Mouse (Mus musculus) v-Abl transformed pro-B cells (cell line): ENCODE results near the gene Pdxk.
"Not testable (repeated sequence)": the region's sequence is repeated elsewhere in the genome, so short reads cannot be mapped to it uniquely, and the experiment has no call there.

Experiments used
- in situ Hi-C, 2 experiments: fragments of 400-800 bp; cut with MboI; formaldehyde crosslinking; loops; one replicate each; pipeline ENCODE4 v1.15.1; 2025; ENCODE audit not compliant: unreplicated experiment in 2 of 2

The Pdxk gene

GRCm38 (mm10) chr10:78425181-78426041 is 39.4 kb downstream of the Pdxk start, which contains the start of gene Cstb:
Gene Cstb, plus strand, starts transcription at chr10:78425669.
- in situ Hi-C loops: loop anchor here in 1 of 2 experiments (25.0 kb wide), 1 partner anchor 162 kb away; the partner anchor contains the start of gene Syde1

GRCm38 (mm10) chr10:78422614-78423013 is 42.2 kb downstream of the Pdxk start:
- in situ Hi-C loops: no loop called here

- in situ Hi-C loops: no loop called here
Observed at GRCm38 (mm10) chr10:78420929-78421328, 43.8 kb downstream of the Pdxk start.

DNA sequence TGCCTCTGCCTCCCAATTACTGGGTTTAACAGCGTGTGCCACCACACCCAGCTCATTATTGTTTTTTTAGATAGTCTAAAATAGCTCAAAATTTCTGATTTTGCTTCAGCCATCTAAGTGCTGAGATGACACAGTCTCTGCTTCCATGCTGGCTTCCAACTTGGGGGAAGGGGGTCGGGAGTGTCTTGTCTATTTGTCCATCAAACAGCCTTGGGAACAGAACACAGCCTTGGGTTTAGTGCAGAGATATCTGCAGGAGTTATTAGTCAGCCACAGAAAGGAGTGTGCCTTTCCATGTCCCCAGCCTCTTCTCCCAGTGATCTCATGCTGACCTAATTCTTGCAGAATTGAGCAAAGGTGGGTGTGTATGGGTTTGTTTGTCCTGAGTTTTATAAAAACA is 46.0 kb downstream of the Pdxk start:
- in situ Hi-C loops: no loop called here

DNA sequence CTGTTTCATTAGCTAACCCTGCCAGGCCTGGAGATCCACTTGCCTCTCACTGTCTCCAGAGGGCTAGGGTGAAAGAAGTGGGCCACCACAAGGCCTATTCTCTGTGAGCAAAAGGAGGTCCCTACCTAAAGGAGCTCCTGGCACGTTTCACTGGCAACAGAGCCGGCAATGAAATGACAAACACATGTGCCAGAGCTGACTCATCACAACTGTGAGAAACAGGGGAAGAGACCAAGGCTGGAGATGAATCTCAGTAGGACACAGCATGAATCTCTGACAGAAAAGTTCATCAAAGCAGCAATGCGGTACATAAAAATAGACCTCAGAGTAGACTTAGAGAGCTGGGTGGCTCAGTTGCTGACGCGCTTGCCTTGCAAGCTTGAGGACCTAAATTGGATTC is 46.9 kb downstream of the Pdxk start:
- in situ Hi-C loops: no loop called here

DNA sequence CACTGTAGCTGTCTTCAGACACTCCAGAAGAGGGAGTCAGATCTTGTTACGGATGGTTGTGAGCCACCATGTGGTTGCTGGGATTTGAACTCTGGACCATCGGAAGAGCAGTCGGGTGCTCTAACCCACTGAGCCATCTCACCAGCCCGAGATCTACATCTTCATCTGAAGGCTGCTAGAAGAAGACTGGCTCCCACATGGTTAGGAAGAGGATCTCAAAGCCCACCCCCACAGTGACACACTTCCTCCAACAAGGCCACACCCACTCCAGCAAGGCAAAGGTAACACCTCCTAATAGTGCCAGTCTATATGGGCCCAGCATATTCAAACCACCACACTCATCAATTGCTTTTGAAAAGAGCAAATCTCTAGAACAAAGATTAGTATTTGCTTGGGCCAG is 49.8 kb downstream of the Pdxk start:
- in situ Hi-C loops: not testable (repeated sequence)

- in situ Hi-C loops: no loop called here
Observed at GRCm38 (mm10) chr10:78413152-78413520, 51.6 kb downstream of the Pdxk start.

GRCm38 (mm10) chr10:78412319-78413151 is 52.2 kb downstream of the Pdxk start, which contains the start of gene Rrp1:
Gene Rrp1, minus strand, starts transcription at chr10:78413043.
- in situ Hi-C loops: no loop called here

GRCm38 (mm10) chr10:78411851-78412250 is 52.9 kb downstream of the Pdxk start:
- in situ Hi-C loops: no loop called here

- in situ Hi-C loops: loop anchor here in 1 of 2 experiments (10.0 kb wide), 1 partner anchor 244 kb away; the partner anchor contains the start of gene D10Jhu81e
Observed at GRCm38 (mm10) chr10:78409035-78409788, 55.6 kb downstream of the Pdxk start.

DNA sequence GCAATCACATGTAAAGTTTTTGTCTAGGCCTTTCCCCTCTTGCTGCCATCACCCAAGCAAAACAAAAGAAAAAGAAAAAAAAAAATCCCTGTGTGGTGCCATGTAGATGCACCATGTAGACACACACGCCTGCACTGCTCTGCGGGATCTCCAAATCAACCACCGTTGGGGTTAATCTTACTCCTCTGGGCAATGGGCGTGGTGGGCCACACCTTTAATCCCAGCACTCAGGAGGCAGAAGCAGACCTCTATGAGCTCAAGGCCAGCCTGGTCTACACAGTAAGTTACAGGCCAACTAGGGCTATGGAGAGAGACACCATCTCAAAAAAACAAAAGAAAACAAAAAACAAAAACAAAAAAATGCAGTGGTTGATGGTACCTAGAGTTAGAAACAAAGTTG is 57.6 kb downstream of the Pdxk start:
- in situ Hi-C loops: loop anchor here in 1 of 2 experiments (10.0 kb wide), 1 partner anchor 242 kb away; the partner anchor contains the start of gene D10Jhu81e

DNA sequence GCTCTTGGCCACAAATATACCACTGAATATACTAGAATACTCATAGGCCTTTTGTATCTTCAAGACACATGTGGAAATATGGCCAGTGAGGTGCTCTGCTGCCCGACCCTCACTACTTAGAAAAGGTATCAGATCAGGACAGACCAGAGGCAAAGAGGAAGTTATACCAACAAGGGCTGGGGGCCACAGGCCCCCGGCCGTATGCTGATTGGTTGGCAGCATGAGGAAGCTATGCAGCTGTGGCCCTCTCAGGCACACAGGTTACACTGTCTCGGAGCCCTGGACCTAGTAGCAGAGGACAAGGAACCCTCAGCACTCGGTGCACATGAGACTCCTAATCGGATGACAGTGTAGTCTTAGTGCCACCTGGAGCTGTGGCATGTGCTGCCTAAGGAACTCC is 58.6 kb downstream of the Pdxk start:
- in situ Hi-C loops: loop anchor here in 1 of 2 experiments (10.0 kb wide), 1 partner anchor 241 kb away; the partner anchor contains the start of gene D10Jhu81e

DNA sequence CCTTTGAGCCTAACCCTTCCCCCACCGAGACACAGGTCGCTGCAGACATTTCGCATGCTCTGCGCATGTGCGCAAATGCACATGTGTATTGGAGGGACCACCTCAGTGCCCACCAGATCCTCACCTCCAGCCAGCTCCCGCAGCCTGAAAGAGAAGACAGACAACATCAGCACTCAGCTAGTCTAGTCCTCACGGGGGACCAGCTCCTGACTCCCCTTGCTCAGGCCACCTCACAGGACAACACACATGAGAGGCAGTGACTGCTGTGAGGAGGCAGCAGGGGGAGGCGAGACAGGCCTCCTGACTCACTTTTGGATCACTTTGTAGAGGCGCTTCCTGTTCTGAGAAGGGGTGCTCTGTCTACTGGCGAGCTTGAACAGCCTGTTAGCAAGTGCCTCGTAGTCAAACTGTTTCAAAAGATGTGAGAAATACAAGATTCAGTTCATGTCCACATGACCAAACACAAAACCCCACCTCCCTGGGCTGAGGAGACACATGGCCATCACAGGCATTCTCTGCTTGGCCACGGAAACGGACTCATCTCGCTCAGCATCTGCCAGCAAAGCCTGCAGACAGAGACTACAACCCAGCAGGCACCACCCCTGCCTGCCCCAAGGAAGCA is 62.4 kb downstream of the Pdxk start:
- in situ Hi-C loops: loop anchor here in 1 of 2 experiments (10.0 kb wide), 1 partner anchor 238 kb away; the partner anchor contains the start of gene D10Jhu81e

DNA sequence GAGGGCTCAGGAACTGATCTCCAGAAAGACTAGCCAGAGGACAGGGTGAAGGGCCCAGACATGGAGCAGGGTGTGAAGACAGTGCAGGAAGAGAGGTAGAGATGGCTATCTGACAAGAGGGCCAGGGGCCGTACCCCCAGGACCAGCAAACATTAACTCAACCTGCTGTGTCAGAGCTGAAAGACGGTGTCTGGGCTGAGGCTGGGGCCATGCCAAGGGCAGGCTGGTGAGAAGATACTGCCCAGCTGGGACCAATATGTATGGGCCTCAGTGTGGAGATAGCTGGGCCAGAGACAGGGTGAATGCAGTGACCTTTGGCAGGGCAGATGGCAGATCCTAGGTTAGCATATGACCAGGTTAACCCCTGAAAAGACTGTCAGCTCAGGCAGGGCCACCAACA is 63.6 kb downstream of the Pdxk start:
- in situ Hi-C loops: loop anchor here in 1 of 2 experiments (10.0 kb wide), 1 partner anchor 236 kb away; the partner anchor contains the start of gene D10Jhu81e

GRCm38 (mm10) chr10:78399090-78399657 is 65.6 kb downstream of the Pdxk start:
- in situ Hi-C loops: loop anchor here (10.0 to 25.0 kb wide), 2 partner anchors 214 to 362 kb away; partner anchors contain the start of genes Aire (in 2 of the 2), Dnmt3l (in 2 of the 2) and Pwp2 (in 1 of the 2)

DNA sequence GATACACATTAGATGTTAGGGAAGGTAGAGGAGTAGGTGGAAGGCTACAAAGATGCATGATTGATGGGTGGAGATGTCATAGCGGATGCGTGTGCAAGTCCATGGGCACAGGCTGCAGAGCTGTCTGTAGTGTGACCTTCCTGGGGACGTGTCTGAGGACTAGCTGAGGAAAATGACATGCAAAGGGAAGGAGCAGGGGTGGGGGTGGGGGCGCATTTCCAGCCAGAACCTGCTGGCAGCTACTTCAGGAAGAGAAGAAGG is 68.2 kb downstream of the Pdxk start:
- in situ Hi-C loops: loop anchor here (10.0 to 25.0 kb wide), 2 partner anchors 212 to 359 kb away; partner anchors contain the start of genes Aire (in 2 of the 2), Dnmt3l (in 2 of the 2) and Pwp2 (in 1 of the 2)

DNA sequence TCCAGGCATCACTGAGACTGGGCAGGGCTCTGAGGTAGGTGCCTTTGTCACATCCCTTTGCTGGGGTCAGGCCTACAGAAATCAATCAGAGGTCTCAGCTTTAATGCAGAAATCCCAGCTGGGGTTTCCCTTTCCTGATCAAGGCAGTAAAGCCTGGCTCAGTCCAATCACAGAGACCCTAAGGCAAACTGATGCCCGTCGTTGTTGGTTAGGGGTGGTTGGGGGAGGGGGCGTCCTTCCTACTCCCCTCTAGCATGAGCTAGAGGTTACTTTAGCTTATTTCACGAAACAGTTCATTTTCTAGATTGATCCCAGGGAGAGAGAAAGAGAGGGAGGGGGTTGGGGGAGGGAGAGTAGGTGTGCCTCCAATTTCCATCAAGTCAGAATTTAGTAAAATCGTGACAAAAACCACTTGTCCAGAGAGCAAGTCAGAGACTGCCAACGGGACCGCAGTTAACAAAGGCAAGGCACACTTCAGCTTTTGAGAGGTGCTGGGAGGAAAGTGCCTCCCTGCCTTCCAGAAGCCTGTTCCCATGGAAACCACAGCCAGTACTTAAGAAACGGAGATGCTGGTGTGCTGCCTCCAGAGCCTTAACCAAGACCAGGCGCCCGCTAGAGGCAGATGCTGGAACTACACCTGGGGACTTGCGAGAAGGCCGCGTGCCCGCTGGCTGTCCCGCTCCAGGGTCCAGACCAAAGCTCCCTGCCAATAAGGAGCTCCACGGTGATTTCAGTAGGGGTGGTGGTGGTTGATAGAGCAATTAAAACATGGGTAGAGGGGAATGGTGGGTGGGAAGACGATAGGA is 68.8 kb downstream of the Pdxk start:
- in situ Hi-C loops: loop anchor here (10.0 to 25.0 kb wide), 2 partner anchors 211 to 359 kb away; partner anchors contain the start of genes Aire (in 2 of the 2), Dnmt3l (in 2 of the 2) and Pwp2 (in 1 of the 2)

DNA sequence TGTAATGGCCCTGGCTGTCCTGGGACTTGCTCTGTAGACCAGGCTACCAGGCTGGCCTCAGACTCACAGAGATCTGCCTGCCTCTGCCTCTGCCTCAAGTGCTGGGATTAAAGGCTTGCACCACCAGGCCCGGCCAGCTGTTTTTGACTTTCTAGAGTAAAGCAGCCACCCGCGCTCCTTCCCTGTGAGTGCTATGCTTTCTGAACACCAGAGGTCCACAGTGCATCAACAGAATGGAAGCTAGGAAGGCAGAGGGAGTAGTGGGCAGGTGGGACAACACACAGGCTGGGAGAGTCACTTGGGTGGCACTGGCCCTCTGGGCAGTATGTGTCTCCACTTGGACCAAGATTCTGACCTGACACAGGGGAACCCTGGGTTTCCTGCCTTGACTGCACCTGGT is 69.4 kb downstream of the Pdxk start:
- in situ Hi-C loops: loop anchor here (10.0 to 25.0 kb wide), 2 partner anchors 211 to 358 kb away; partner anchors contain the start of genes Aire (in 2 of the 2), Dnmt3l (in 2 of the 2) and Pwp2 (in 1 of the 2)
